Mouse (Mus musculus): ENCODE measurements around the gene Acot3. TPM values are rescaled to one million over a fixed set of nuclear protein-coding genes. Genes with fewer than 3 reads are reported as not detected.

Acot3 gene
- polyA plus RNA-seq, 1 experiment from 2014 or later, result 0.13 TPM

GRCm38 (mm10) chr12:84053173-84053572 lies 1.2 kb downstream of the Acot3 start:
- DNase-seq (ENCODE audit: low spot score) (no peak), ATAC-seq (ENCODE audit: low read depth) (no peak)

GRCm38 (mm10) chr12:84053679-84054391 lies 1.9 kb downstream of the Acot3 start:
- Histone ChIP-seq H3K27ac (replicated peaks; ENCODE audit: low read depth, low read length) (no peak overlapping the region), H3K4me1 (ENCODE audit: control insufficient read depth, insufficient read depth, low read length) (no peaks in the 10 kb centered on the region), H3K4me2 (ENCODE audit: low read depth, low read length) (peak overlapping the region; percentile 75), H3K9me3 (ENCODE audit: control insufficient read depth, low read length) (peaks cover under 1% of the 10 kb centered on the region), H3K36me3 (ENCODE audit: control insufficient read depth, insufficient read depth, low read length) (no peaks in the 10 kb centered on the region), H3K27me3 (replicated peaks; ENCODE audit: control insufficient read depth, insufficient read depth, low read length) (peaks cover 18% of the 10 kb centered on the region; the same call in 1 of the 2 replicates), H3K4me3 (ENCODE audit: low read depth, low read length) (peak overlapping the region; percentile 44), H3K9ac (ENCODE audit: low read depth, low read length) (peak overlapping the region; percentile 52)
- ATAC-seq (ENCODE audit: low read depth), result no peak
- DNase-seq (ENCODE audit: low spot score), result peak; percentile 55
- 5% methylated on average over 11 of the region's 46 CpGs for WGBS

More at GRCm38 (mm10) chr12:84053173-84053572, 1.2 kb downstream of the Acot3 start:
- WGBS, result 16% methylated on average over 12 of the region's 16 CpGs
- H3K4me1 ChIP-seq (ENCODE audit: control insufficient read depth, insufficient read depth, low read length), result no peaks in the 10 kb centered on the region
- H3K27ac ChIP-seq (replicated peaks; ENCODE audit: low read depth, low read length), result no peak overlapping the region
- no peaks in the 10 kb centered on the region for H3K36me3 ChIP-seq (ENCODE audit: control insufficient read depth, insufficient read depth, low read length)
- peaks cover 18% of the 10 kb centered on the region; the same call in 1 of the 2 replicates for H3K27me3 ChIP-seq (replicated peaks; ENCODE audit: control insufficient read depth, insufficient read depth, low read length)
- peak overlapping the region; percentile 75 for H3K4me2 ChIP-seq (ENCODE audit: low read depth, low read length)
- H3K9me3 ChIP-seq (ENCODE audit: control insufficient read depth, low read length), result peaks cover 8% of the 10 kb centered on the region
- peak overlapping the region; percentile 52 for H3K9ac ChIP-seq (ENCODE audit: low read depth, low read length)
- H3K4me3 ChIP-seq (ENCODE audit: low read depth, low read length), result peak overlapping the region; percentile 44

- Histone ChIP-seq H3K36me3 (ENCODE audit: control insufficient read depth, insufficient read depth, low read length) (no peaks in the 10 kb centered on the region), H3K9me3 (ENCODE audit: control insufficient read depth, low read length) (0 out of 2 replicates have a peak, but pooled peaks cover 3% of the 10 kb centered on the region), H3K27ac (replicated peaks; ENCODE audit: low read depth, low read length) (no peak overlapping the region), H3K27me3 (replicated peaks; ENCODE audit: control insufficient read depth, insufficient read depth, low read length) (no peaks in the 10 kb centered on the region), H3K4me2 (ENCODE audit: low read depth, low read length) (no peak overlapping the region), H3K4me1 (ENCODE audit: control insufficient read depth, insufficient read depth, low read length) (no peaks in the 10 kb centered on the region), H3K9ac (ENCODE audit: low read depth, low read length) (no peak overlapping the region), H3K4me3 (ENCODE audit: low read depth, low read length) (no peak overlapping the region)
- no peak for DNase-seq (ENCODE audit: low spot score)
- ATAC-seq (ENCODE audit: low read depth), result no peak
- WGBS, result 38% methylated on average over 2 of the region's 2 CpGs
Measured at GRCm38 (mm10) chr12:84060946-84061345, 9.0 kb downstream of the Acot3 start.

GRCm38 (mm10) chr12:84062336-84062735 lies 10.4 kb downstream of the Acot3 start:
- 94% methylated on average over 20 of the region's 20 CpGs for WGBS
- ATAC-seq (ENCODE audit: low read depth) (no peak), DNase-seq (ENCODE audit: low spot score) (no peak)
- H3K9me3 ChIP-seq (ENCODE audit: control insufficient read depth, low read length), result 0 out of 2 replicates have a peak, but pooled peaks cover 3% of the 10 kb centered on the region
- no peak overlapping the region for H3K4me3 ChIP-seq (ENCODE audit: low read depth, low read length)
- no peaks in the 10 kb centered on the region for H3K4me1 ChIP-seq (ENCODE audit: control insufficient read depth, insufficient read depth, low read length)
- H3K27me3 ChIP-seq (replicated peaks; ENCODE audit: control insufficient read depth, insufficient read depth, low read length), result no peaks in the 10 kb centered on the region
- no peak overlapping the region for H3K27ac ChIP-seq (replicated peaks; ENCODE audit: low read depth, low read length)
- no peaks in the 10 kb centered on the region for H3K36me3 ChIP-seq (ENCODE audit: control insufficient read depth, insufficient read depth, low read length)
- H3K4me2 ChIP-seq (ENCODE audit: low read depth, low read length), result no peak overlapping the region
- no peak overlapping the region for H3K9ac ChIP-seq (ENCODE audit: low read depth, low read length)

- no peak overlapping the region for H3K9ac ChIP-seq (ENCODE audit: low read depth, low read length)
- ATAC-seq (ENCODE audit: low read depth), result no peak
- no peaks in the 10 kb centered on the region for H3K36me3 ChIP-seq (ENCODE audit: control insufficient read depth, insufficient read depth, low read length)
- H3K9me3 ChIP-seq (ENCODE audit: control insufficient read depth, low read length), result 0 out of 2 replicates have a peak, but pooled peaks cover 3% of the 10 kb centered on the region
- no peak for DNase-seq (ENCODE audit: low spot score)
- H3K4me1 ChIP-seq (ENCODE audit: control insufficient read depth, insufficient read depth, low read length), result no peaks in the 10 kb centered on the region
- H3K27ac ChIP-seq (replicated peaks; ENCODE audit: low read depth, low read length), result no peak overlapping the region
- H3K4me3 ChIP-seq (ENCODE audit: low read depth, low read length), result no peak overlapping the region
- WGBS, result 71% methylated on average over 5 of the region's 5 CpGs
- H3K4me2 ChIP-seq (ENCODE audit: low read depth, low read length), result no peak overlapping the region
- peaks cover 5% of the 10 kb centered on the region; the same call in 1 of the 2 replicates for H3K27me3 ChIP-seq (replicated peaks; ENCODE audit: control insufficient read depth, insufficient read depth, low read length)
Measured at GRCm38 (mm10) chr12:84063228-84063627, 11.3 kb downstream of the Acot3 start.

GRCm38 (mm10) chr12:84063833-84064232 lies 11.9 kb downstream of the Acot3 start:
- ATAC-seq (ENCODE audit: low read depth), result no peak
- Histone ChIP-seq H3K4me2 (ENCODE audit: low read depth, low read length) (no peak overlapping the region), H3K36me3 (ENCODE audit: control insufficient read depth, insufficient read depth, low read length) (no peaks in the 10 kb centered on the region), H3K9ac (ENCODE audit: low read depth, low read length) (no peak overlapping the region), H3K9me3 (ENCODE audit: control insufficient read depth, low read length) (0 out of 2 replicates have a peak, but pooled peaks cover 3% of the 10 kb centered on the region), H3K27me3 (replicated peaks; ENCODE audit: control insufficient read depth, insufficient read depth, low read length) (peaks cover 11% of the 10 kb centered on the region), H3K4me1 (ENCODE audit: control insufficient read depth, insufficient read depth, low read length) (no peaks in the 10 kb centered on the region), H3K27ac (replicated peaks; ENCODE audit: low read depth, low read length) (no peak overlapping the region), H3K4me3 (ENCODE audit: low read depth, low read length) (no peak overlapping the region)
- WGBS, result 86% methylated on average over 2 of the region's 2 CpGs
- no peak for DNase-seq (ENCODE audit: low spot score)

GRCm38 (mm10) chr12:84064621-84065020 lies 12.7 kb downstream of the Acot3 start:
- no peaks in the 10 kb centered on the region for H3K4me1 ChIP-seq (ENCODE audit: control insufficient read depth, insufficient read depth, low read length)
- no peak overlapping the region for H3K9ac ChIP-seq (ENCODE audit: low read depth, low read length)
- WGBS, result 70% methylated on average over 8 of the region's 8 CpGs
- H3K4me3 ChIP-seq (ENCODE audit: low read depth, low read length), result no peak overlapping the region
- ATAC-seq (ENCODE audit: low read depth), result no peak
- 0 out of 2 replicates have a peak, but pooled peaks cover 3% of the 10 kb centered on the region for H3K9me3 ChIP-seq (ENCODE audit: control insufficient read depth, low read length)
- H3K27me3 ChIP-seq (replicated peaks; ENCODE audit: control insufficient read depth, insufficient read depth, low read length), result peaks cover 17% of the 10 kb centered on the region
- H3K27ac ChIP-seq (replicated peaks; ENCODE audit: low read depth, low read length), result no peak overlapping the region
- no peak for DNase-seq (ENCODE audit: low spot score)
- no peak overlapping the region for H3K4me2 ChIP-seq (ENCODE audit: low read depth, low read length)
- H3K36me3 ChIP-seq (ENCODE audit: control insufficient read depth, insufficient read depth, low read length), result no peaks in the 10 kb centered on the region

GRCm38 (mm10) chr12:84067752-84068151 lies 15.8 kb downstream of the Acot3 start:
- Histone ChIP-seq H3K4me3 (ENCODE audit: low read depth, low read length) (no peak overlapping the region), H3K4me2 (ENCODE audit: low read depth, low read length) (no peak overlapping the region), H3K27ac (replicated peaks; ENCODE audit: low read depth, low read length) (no peak overlapping the region), H3K27me3 (replicated peaks; ENCODE audit: control insufficient read depth, insufficient read depth, low read length) (peaks cover 21% of the 10 kb centered on the region), H3K4me1 (ENCODE audit: control insufficient read depth, insufficient read depth, low read length) (no peaks in the 10 kb centered on the region), H3K9me3 (ENCODE audit: control insufficient read depth, low read length) (0 out of 2 replicates have a peak, but pooled peaks cover 3% of the 10 kb centered on the region), H3K9ac (ENCODE audit: low read depth, low read length) (no peak overlapping the region), H3K36me3 (ENCODE audit: control insufficient read depth, insufficient read depth, low read length) (no peaks in the 10 kb centered on the region)
- ATAC-seq (ENCODE audit: low read depth), result no peak
- DNase-seq (ENCODE audit: low spot score), result no peak
- WGBS, result 76% methylated on average over 4 of the region's 4 CpGs

- WGBS, result 47% methylated on average over 8 of the region's 8 CpGs
- Histone ChIP-seq H3K4me3 (ENCODE audit: low read depth, low read length) (no peak overlapping the region), H3K9ac (ENCODE audit: low read depth, low read length) (no peak overlapping the region), H3K27ac (replicated peaks; ENCODE audit: low read depth, low read length) (no peak overlapping the region), H3K4me1 (ENCODE audit: control insufficient read depth, insufficient read depth, low read length) (no peaks in the 10 kb centered on the region), H3K36me3 (ENCODE audit: control insufficient read depth, insufficient read depth, low read length) (no peaks in the 10 kb centered on the region), H3K4me2 (ENCODE audit: low read depth, low read length) (no peak overlapping the region), H3K27me3 (replicated peaks; ENCODE audit: control insufficient read depth, insufficient read depth, low read length) (peaks cover 21% of the 10 kb centered on the region), H3K9me3 (ENCODE audit: control insufficient read depth, low read length) (0 out of 2 replicates have a peak, but pooled peaks cover under 1% of the 10 kb centered on the region)
- DNase-seq (ENCODE audit: low spot score) (no peak), ATAC-seq (ENCODE audit: low read depth) (no peak)
Measured at GRCm38 (mm10) chr12:84068296-84068695, 16.4 kb downstream of the Acot3 start.
